Mouse (Mus musculus) lung, postnatal 14 days (tissue): Measurements from ENCODE around the gene Rassf6.

Experiments
- DNase-seq: peaks from one replicate; pipeline ENCODE4 v3.0.0; 2021

Gene Rassf6

GRCm38 (mm10) chr5:90565205-90565604, 75.3 kb downstream of the Rassf6 start:
- DNase-seq, result no peak

DNA sequence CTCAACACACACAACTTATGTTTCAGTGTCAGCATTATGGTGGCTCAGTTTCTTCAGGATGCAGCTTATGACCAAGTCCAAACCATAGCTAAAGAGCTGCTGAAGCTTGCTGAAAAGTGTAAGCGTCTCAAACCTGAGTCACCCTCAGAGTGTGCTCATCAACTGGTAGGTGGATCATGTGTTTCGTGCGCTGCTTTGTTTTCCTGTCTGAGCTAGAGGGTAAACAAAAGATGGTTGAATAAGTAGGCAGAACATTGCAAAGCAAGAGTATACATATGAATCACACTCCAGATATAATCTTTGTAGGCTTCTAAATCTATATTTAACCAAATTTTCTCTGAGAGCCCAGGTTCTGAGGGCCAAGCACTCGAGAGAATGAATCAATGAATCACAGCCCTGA, 76.3 kb downstream of the Rassf6 start:
- DNase-seq, result no peak

DNA sequence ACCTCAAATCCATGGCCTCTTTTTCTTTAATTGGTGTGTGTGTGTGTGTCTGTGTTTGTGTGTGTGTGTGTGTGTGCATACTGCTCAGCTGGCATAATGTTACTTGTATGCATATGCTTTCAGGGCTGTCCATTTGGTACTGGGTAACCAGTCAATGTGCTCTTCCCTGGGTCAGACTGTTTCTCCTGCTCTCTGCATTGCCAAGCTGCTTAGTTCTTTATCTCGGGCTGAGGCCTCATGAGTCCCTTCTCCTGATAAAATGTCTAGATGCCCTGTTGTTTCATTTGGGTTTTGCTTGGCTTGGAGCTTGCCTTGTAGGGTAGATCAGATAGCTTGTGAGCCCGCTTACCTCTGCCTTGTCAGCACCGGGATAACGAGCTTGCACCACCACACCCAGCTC, 77.6 kb downstream of the Rassf6 start:
- no peak for DNase-seq

GRCm38 (mm10) chr5:90561721-90562275, 78.7 kb downstream of the Rassf6 start:
- no peak for DNase-seq

- DNase-seq, result no peak
Measured at GRCm38 (mm10) chr5:90560743-90561142, 79.7 kb downstream of the Rassf6 start, which contains the start of gene 5830473C10Rik. 5830473C10Rik (plus strand) TSS chr5:90561107.

GRCm38 (mm10) chr5:90556052-90556451, 84.4 kb downstream of the Rassf6 start:
- DNase-seq, result no peak
